Mouse (Mus musculus) midbrain, embryonic 10.5 days (tissue): Measurements from ENCODE around the gene Gm765. TPM values are rescaled to one million over a fixed set of nuclear protein-coding genes. Genes with fewer than 3 reads are reported as not detected.

Experiments used
- DNase-seq: peaks from one replicate; pipeline ENCODE4 v3.0.0-alpha.2; 2017; ENCODE audit warnings: low spot score
- H3K27ac ChIP-seq: fragments of 300-500 bp; sonication (generic); replicated peaks from 2 replicates; pipeline ENCODE4 v1.5.1; 2016; ENCODE audit warnings: mild to moderate bottlenecking
- H3K27me3 ChIP-seq: fragments of 300-500 bp; sonication (generic); 2 replicates; pipeline ENCODE4 v1.6.1; 2016; ENCODE audit warnings: low read depth, mild to moderate bottlenecking; ENCODE audit not compliant: poor library complexity, severe bottlenecking
- H3K36me3 ChIP-seq: fragments of 300-500 bp; sonication (generic); 2 replicates; pipeline ENCODE4 v1.6.1; 2016; ENCODE audit warnings: mild to moderate bottlenecking, moderate library complexity
- H3K4me1 ChIP-seq: fragments of 300-500 bp; sonication (generic); 2 replicates; pipeline ENCODE4 v1.6.1; 2016
- H3K4me3 ChIP-seq: fragments of 300-500 bp; sonication (generic); 2 replicates; pipeline ENCODE4 v1.5.1; 2016; ENCODE audit warnings: mild to moderate bottlenecking, moderate library complexity
- H3K9me3 ChIP-seq: fragments of 300-500 bp; sonication (generic); replicated peaks from 2 replicates; pipeline ENCODE4 v1.6.1; 2016; ENCODE audit warnings: mild to moderate bottlenecking
- WGBS: fragments of 180-500 bp; shearing (Covaris S2); methylation state at CpG from one replicate; pipeline ENCODE4 v1.1.7; 2016; 5-methylcytosine and 5-hydroxymethylcytosine counted together
- polyA plus RNA-seq: library from polyadenylated mRNA; unstranded; fragments of >200 nt; fragmentation: Nextera tagmentation; extraction: Ambion mirVana; gene quantifications from 2 replicates; pipeline ENCODE4 v1.2.1, GENCODE M21; 2016

Gm765 gene
- polyA plus RNA-seq: not detected in 2 replicates

GRCm38 (mm10) chr6:98342654-98343053 is at the start of gene Gm765:
Gene Gm765, minus strand, starts transcription at chr6:98342754.
- Histone ChIP-seq H3K9me3 (no peaks in the 10 kb centered on the region), H3K4me3 (no peak within 1 kb of the TSS), H3K36me3 (no peaks in the 10 kb centered on the region), H3K27ac (no peak within 1 kb of the TSS), H3K27me3 (no peaks in the 10 kb centered on the region), H3K4me1 (no peaks in the 10 kb centered on the region)
- 85% methylated on average over 5 of the region's 5 CpGs for WGBS
- no peak for DNase-seq

GRCm38 (mm10) chr6:98385487-98385886 is 42.9 kb upstream of the Gm765 start:
- no peak overlapping the region for H3K4me3 ChIP-seq
- no peaks in the 10 kb centered on the region for H3K36me3 ChIP-seq
- H3K27me3 ChIP-seq: no peaks in the 10 kb centered on the region
- DNase-seq: no peak
- H3K27ac ChIP-seq: no peak overlapping the region
- 0 out of 2 replicates have a peak, but pooled peaks cover 3% of the 10 kb centered on the region for H3K4me1 ChIP-seq
- H3K9me3 ChIP-seq: no peaks in the 10 kb centered on the region
- 90% methylated on average over 8 of the region's 8 CpGs for WGBS

GRCm38 (mm10) chr6:98384431-98384830 is 41.9 kb upstream of the Gm765 start:
- H3K27ac ChIP-seq: no peak overlapping the region
- H3K4me1 ChIP-seq: 0 out of 2 replicates have a peak, but pooled peaks cover 3% of the 10 kb centered on the region
- no peak overlapping the region for H3K4me3 ChIP-seq
- no peak for DNase-seq
- H3K27me3 ChIP-seq: no peaks in the 10 kb centered on the region
- H3K9me3 ChIP-seq: no peaks in the 10 kb centered on the region
- WGBS: 70% methylated on average over 8 of the region's 8 CpGs
- H3K36me3 ChIP-seq: no peaks in the 10 kb centered on the region

GRCm38 (mm10) chr6:98383411-98383810 is 40.9 kb upstream of the Gm765 start:
- Histone ChIP-seq H3K4me3 (no peak overlapping the region), H3K9me3 (no peaks in the 10 kb centered on the region), H3K27ac (no peak overlapping the region), H3K36me3 (no peaks in the 10 kb centered on the region), H3K27me3 (no peaks in the 10 kb centered on the region), H3K4me1 (0 out of 2 replicates have a peak, but pooled peaks cover 3% of the 10 kb centered on the region)
- DNase-seq: no peak
- 64% methylated on average over 6 of the region's 6 CpGs for WGBS

- Histone ChIP-seq H3K4me3 (no peak overlapping the region), H3K27me3 (no peaks in the 10 kb centered on the region), H3K4me1 (no peaks in the 10 kb centered on the region), H3K9me3 (no peaks in the 10 kb centered on the region), H3K36me3 (no peaks in the 10 kb centered on the region), H3K27ac (no peak overlapping the region)
- WGBS: 89% methylated on average over 4 of the region's 4 CpGs
- DNase-seq: no peak
Observed at GRCm38 (mm10) chr6:98366199-98366598, 23.6 kb upstream of the Gm765 start.

- Histone ChIP-seq H3K36me3 (no peaks in the 10 kb centered on the region), H3K9me3 (no peaks in the 10 kb centered on the region), H3K27me3 (no peaks in the 10 kb centered on the region), H3K4me1 (no peaks in the 10 kb centered on the region), H3K27ac (no peak overlapping the region), H3K4me3 (no peak overlapping the region)
- 90% methylated on average over 5 of the region's 5 CpGs for WGBS
- DNase-seq: no peak
Observed at GRCm38 (mm10) chr6:98355271-98355670, 12.7 kb upstream of the Gm765 start.

GRCm38 (mm10) chr6:98353285-98353684 is 10.7 kb upstream of the Gm765 start:
- Histone ChIP-seq H3K36me3 (no peaks in the 10 kb centered on the region), H3K4me3 (no peak overlapping the region), H3K9me3 (no peaks in the 10 kb centered on the region), H3K27ac (no peak overlapping the region), H3K4me1 (no peaks in the 10 kb centered on the region), H3K27me3 (no peaks in the 10 kb centered on the region)
- DNase-seq: no peak
- WGBS: 92% methylated on average over 3 of the region's 3 CpGs

GRCm38 (mm10) chr6:98332714-98333113 is 9.8 kb downstream of the Gm765 start:
- 91% methylated on average over 2 of the region's 2 CpGs for WGBS
- no peaks in the 10 kb centered on the region for H3K9me3 ChIP-seq
- H3K4me3 ChIP-seq: no peak overlapping the region
- H3K27me3 ChIP-seq: no peaks in the 10 kb centered on the region
- no peaks in the 10 kb centered on the region for H3K36me3 ChIP-seq
- H3K27ac ChIP-seq: no peak overlapping the region
- H3K4me1 ChIP-seq: no peaks in the 10 kb centered on the region
- no peak for DNase-seq

- Histone ChIP-seq H3K27me3 (no peaks in the 10 kb centered on the region), H3K27ac (no peak overlapping the region), H3K9me3 (no peaks in the 10 kb centered on the region), H3K36me3 (no peaks in the 10 kb centered on the region), H3K4me3 (no peak overlapping the region), H3K4me1 (no peaks in the 10 kb centered on the region)
- 94% methylated on average over 5 of the region's 5 CpGs for WGBS
- DNase-seq: no peak
Observed at GRCm38 (mm10) chr6:98311659-98312058, 30.9 kb downstream of the Gm765 start.

GRCm38 (mm10) chr6:98307647-98308046 is 34.9 kb downstream of the Gm765 start:
- Histone ChIP-seq H3K4me1 (no peaks in the 10 kb centered on the region), H3K36me3 (no peaks in the 10 kb centered on the region), H3K4me3 (no peak overlapping the region), H3K9me3 (no peaks in the 10 kb centered on the region), H3K27ac (no peak overlapping the region), H3K27me3 (no peaks in the 10 kb centered on the region)
- WGBS: 62% methylated on average over 3 of the region's 3 CpGs
- DNase-seq: no peak

- H3K27ac ChIP-seq: no peak overlapping the region
- H3K4me1 ChIP-seq: no peaks in the 10 kb centered on the region
- no peak for DNase-seq
- no peak overlapping the region for H3K4me3 ChIP-seq
- no peaks in the 10 kb centered on the region for H3K9me3 ChIP-seq
- 74% methylated on average over 7 of the region's 7 CpGs for WGBS
- no peaks in the 10 kb centered on the region for H3K36me3 ChIP-seq
- no peaks in the 10 kb centered on the region for H3K27me3 ChIP-seq
Observed at GRCm38 (mm10) chr6:98307159-98307558, 35.4 kb downstream of the Gm765 start.

GRCm38 (mm10) chr6:98292064-98292463 is 50.5 kb downstream of the Gm765 start:
- H3K4me3 ChIP-seq: no peak overlapping the region
- DNase-seq: no peak
- H3K9me3 ChIP-seq: no peaks in the 10 kb centered on the region
- H3K4me1 ChIP-seq: no peaks in the 10 kb centered on the region
- no peaks in the 10 kb centered on the region for H3K36me3 ChIP-seq
- no peak overlapping the region for H3K27ac ChIP-seq
- 90% methylated on average over 5 of the region's 5 CpGs for WGBS
- H3K27me3 ChIP-seq: no peaks in the 10 kb centered on the region

GRCm38 (mm10) chr6:98288316-98288715 is 54.2 kb downstream of the Gm765 start:
- no peaks in the 10 kb centered on the region for H3K36me3 ChIP-seq
- H3K4me3 ChIP-seq: no peak overlapping the region
- H3K9me3 ChIP-seq: no peaks in the 10 kb centered on the region
- no peaks in the 10 kb centered on the region for H3K4me1 ChIP-seq
- H3K27me3 ChIP-seq: no peaks in the 10 kb centered on the region
- no peak for DNase-seq
- WGBS: 52% methylated on average over 3 of the region's 3 CpGs
- no peak overlapping the region for H3K27ac ChIP-seq

- H3K4me1 ChIP-seq: no peaks in the 10 kb centered on the region
- no peak overlapping the region for H3K27ac ChIP-seq
- H3K4me3 ChIP-seq: no peak overlapping the region
- H3K27me3 ChIP-seq: no peaks in the 10 kb centered on the region
- WGBS: 82% methylated on average over 6 of the region's 6 CpGs
- no peaks in the 10 kb centered on the region for H3K9me3 ChIP-seq
- no peaks in the 10 kb centered on the region for H3K36me3 ChIP-seq
- DNase-seq: no peak
Observed at GRCm38 (mm10) chr6:98287521-98287920, 55.0 kb downstream of the Gm765 start.
